Mouse (Mus musculus) embryonic facial prominence, embryonic 14.5 days (tissue): Measurements from ENCODE around the gene Gadd45gip1. TPM values are rescaled to one million over a fixed set of nuclear protein-coding genes. Genes with fewer than 3 reads are reported as not detected.

ENCODE experiments used
- ATAC-seq: fragments of 200-750 bp; cut with Nextera tagmentation; 2 replicates; pipeline ENCODE4 v1.8.0; 2017; ENCODE audit warnings: low read depth, moderate number of reproducible peaks, moderate TSS enrichment
- DNase-seq: peaks from one replicate; pipeline ENCODE4 v3.0.0-alpha.2; 2015; ENCODE audit warnings: low spot score
- H3K27ac ChIP-seq: fragments of 300-500 bp; sonication (generic); replicated peaks from 2 replicates; pipeline ENCODE4 v1.5.1; 2014; ENCODE audit warnings: low read depth, mild to moderate bottlenecking, low read length, moderate library complexity
- H3K27me3 ChIP-seq: fragments of 300-500 bp; sonication (generic); replicated peaks from 2 replicates; pipeline ENCODE4 v1.6.1; 2014; ENCODE audit warnings: low read length; ENCODE audit not compliant: control insufficient read depth, insufficient read depth
- H3K36me3 ChIP-seq: fragments of 300-500 bp; sonication (generic); 2 replicates; pipeline ENCODE4 v1.6.1; 2014; ENCODE audit warnings: low read length, mixed read lengths; ENCODE audit not compliant: control insufficient read depth, insufficient read depth
- H3K4me1 ChIP-seq: fragments of 300-500 bp; sonication (generic); 2 replicates; pipeline ENCODE4 v1.6.1; 2014; ENCODE audit warnings: antibody characterized with exemption, low read length; ENCODE audit not compliant: control insufficient read depth, insufficient read depth
- H3K4me2 ChIP-seq: fragments of 300-500 bp; sonication (generic); 2 replicates; pipeline ENCODE4 v1.6.1; 2014; ENCODE audit warnings: low read depth, mild to moderate bottlenecking, low read length, moderate library complexity, mixed read lengths
- H3K4me3 ChIP-seq: fragments of 300-500 bp; sonication (generic); 2 replicates; pipeline ENCODE4 v1.5.1; 2014; ENCODE audit warnings: low read depth, mild to moderate bottlenecking, low read length
- H3K9ac ChIP-seq: fragments of 300-500 bp; sonication (generic); 2 replicates; pipeline ENCODE4 v1.6.1; 2014; ENCODE audit warnings: low read depth, mild to moderate bottlenecking, low read length, moderate library complexity, mixed read lengths
- H3K9me3 ChIP-seq: fragments of 300-500 bp; sonication (generic); 2 replicates; pipeline ENCODE4 v1.6.1; 2016; ENCODE audit warnings: low read length; ENCODE audit not compliant: control insufficient read depth
- WGBS: fragments of 180-500 bp; shearing (Covaris S2); extraction: QIAGEN DNeasy Blood & Tissue Kit; methylation state at CpG from one replicate; pipeline ENCODE4 v1.1.7; 2014; 5-methylcytosine and 5-hydroxymethylcytosine counted together
- polyA plus RNA-seq: library from polyadenylated mRNA; unstranded; fragments of >200 nt; fragmentation: Nextera tagmentation; extraction: Ambion mirVana; gene quantifications from 2 replicates; pipeline ENCODE4 v1.2.1, GENCODE M21; 2014

The Gadd45gip1 gene
- polyA plus RNA-seq = 41.3 and 41.5 TPM in 2 replicates

DNA sequence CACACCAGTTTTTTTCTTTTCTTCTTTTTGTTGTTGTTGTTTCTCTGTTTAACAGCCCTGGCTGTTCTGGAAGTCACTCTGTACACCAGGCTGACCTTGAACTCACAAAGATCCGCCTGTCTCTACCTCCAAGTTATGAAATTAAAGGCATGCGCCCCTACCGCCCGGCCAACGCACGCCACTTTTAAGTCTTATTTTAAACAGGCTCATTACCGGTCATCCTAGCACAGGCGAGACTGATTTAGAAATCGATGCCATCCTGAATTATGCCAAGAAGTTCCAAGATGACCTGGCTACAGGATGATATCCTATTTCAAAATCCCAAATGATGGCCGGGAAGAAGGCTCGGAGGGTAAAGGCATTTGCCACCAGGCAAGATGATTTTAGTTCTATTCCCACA is at the start of gene Gadd45gip1:
Gene Gadd45gip1, plus strand, starts transcription at position 33 of the 400 bp plus-strand sequence.
- Histone ChIP-seq H3K4me3 (peak within 1 kb of the TSS; percentile 85), H3K9me3 (no peaks in the 10 kb centered on the region), H3K27ac (peak within 1 kb of the TSS; percentile 91), H3K36me3 (peaks cover 30% of the 10 kb centered on the region), H3K4me2 (peak within 1 kb of the TSS; percentile 61), H3K27me3 (no peaks in the 10 kb centered on the region), H3K4me1 (peaks cover 5% of the 10 kb centered on the region; the same call in 1 of the 2 replicates), H3K9ac (peak within 1 kb of the TSS; percentile 95)
- 74% methylated on average over 11 of the region's 11 CpGs for WGBS
- DNase-seq (no peak), ATAC-seq (no peak)

DNA sequence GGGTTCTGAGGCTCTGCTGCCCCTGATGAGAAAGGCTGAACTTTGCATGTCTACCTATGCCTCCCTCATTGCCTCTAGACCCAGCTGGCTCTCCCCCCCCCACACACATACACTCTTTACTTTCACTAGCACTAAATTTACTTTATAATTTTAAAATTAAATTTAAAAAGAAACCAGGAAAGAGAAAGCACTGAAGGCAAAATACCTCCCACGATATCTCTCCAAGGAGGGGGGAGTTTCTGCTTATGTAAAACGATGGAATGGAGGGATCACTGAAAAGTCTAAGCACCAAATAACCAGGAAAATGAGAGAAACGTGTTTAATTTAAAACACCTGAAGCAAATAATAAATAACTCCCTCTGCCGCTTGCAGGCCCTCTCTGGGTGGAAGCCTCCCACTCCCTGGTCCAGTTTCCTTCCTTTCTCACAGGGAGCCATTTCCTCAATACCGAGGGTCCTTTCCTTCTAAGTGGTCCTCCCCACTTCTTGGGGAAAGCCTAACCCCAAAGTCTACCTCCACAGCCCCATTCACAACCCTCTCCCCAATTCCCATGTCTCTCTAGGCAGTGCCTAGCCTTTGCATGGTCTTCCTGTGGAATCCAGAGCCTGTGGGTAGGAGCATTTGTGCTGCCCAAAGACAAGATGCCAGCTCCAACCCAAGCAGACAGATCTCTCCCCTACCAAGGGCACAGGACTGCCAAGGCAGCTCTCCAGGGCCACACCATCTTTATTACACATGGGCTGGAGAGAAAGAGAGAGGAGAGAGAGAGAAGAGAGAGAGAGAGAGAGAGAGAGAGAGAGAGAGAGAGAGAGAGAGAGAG is 49.4 kb upstream of the Gadd45gip1 start:
- H3K4me2 ChIP-seq = no peak overlapping the region
- H3K27me3 ChIP-seq = peaks cover 68% of the 10 kb centered on the region
- H3K9ac ChIP-seq = no peak overlapping the region
- ATAC-seq (no peak), DNase-seq (no peak)
- no peak overlapping the region for H3K4me3 ChIP-seq
- WGBS = 28% methylated on average over 5 of the region's 5 CpGs
- no peaks in the 10 kb centered on the region for H3K36me3 ChIP-seq
- H3K27ac ChIP-seq = peak overlapping the region; percentile 67
- H3K4me1 ChIP-seq = peaks cover 89% of the 10 kb centered on the region
- no peaks in the 10 kb centered on the region for H3K9me3 ChIP-seq

DNA sequence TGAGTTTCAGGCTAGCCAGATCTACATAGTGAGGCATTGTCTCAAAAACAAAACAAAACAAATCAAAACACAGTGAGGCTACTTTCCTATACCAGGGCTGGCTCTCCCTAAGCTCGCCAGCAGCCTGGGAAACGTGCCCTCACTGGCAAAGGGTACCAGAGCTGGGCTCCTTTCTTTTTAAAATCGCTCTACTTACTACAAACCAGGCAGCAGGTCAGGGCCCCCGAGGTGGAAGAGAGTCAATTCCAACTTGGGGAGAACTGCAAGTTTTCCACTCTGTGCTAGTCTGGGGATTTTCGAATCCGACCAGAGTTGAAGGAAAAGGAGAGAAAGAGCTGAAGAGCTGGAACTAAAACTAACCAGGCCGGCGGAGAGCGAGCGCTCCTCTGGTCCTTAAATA is 48.6 kb upstream of the Gadd45gip1 start:
- WGBS = 49% methylated on average over 10 of the region's 10 CpGs
- Histone ChIP-seq H3K27ac (0 out of 2 replicates have a peak overlapping the region, but pooled peaks have one; percentile 5), H3K9ac (no peak overlapping the region), H3K27me3 (peaks cover 68% of the 10 kb centered on the region), H3K4me2 (no peak overlapping the region), H3K4me3 (no peak overlapping the region), H3K4me1 (peaks cover 90% of the 10 kb centered on the region), H3K9me3 (no peaks in the 10 kb centered on the region), H3K36me3 (no peaks in the 10 kb centered on the region)
- no peak for DNase-seq
- ATAC-seq = no peak

DNA sequence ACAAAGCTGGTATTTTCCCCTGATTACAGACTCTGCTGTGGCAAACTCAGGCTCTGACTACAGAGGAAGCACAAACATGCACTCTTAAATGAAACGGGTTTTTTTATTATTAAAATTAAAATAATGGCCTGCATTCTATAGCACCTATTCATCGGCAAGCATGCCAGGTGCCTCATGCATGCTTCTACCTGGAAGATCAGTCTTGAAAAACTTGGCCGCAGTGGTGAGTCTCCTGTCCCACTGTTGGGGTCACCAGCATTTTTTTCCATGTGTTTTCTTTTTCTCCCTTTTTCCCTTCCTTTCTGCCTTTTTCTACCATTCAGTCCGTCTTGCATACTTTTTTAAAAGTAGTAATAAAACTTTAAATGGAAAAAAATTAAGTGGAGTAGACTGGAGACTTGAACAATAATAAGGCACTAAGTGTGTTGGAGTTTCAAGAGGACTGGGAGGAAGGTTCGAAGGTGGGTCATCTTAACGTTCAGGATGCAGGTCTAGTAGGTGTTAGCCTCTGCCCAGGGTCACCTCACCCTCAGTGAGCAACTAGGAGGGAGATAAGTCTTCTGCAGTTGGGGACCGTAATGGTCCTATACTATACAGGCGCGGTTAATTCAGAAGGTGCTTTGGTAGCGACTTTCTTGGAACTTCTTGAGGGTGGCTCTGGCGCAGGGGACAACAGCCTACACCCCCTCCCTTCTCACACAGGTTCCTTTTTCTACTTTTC is 48.0 kb upstream of the Gadd45gip1 start:
- DNase-seq (no peak), ATAC-seq (no peak)
- Histone ChIP-seq H3K9ac (no peak overlapping the region), H3K36me3 (no peaks in the 10 kb centered on the region), H3K27ac (no peak overlapping the region), H3K4me3 (no peak overlapping the region), H3K4me2 (no peak overlapping the region), H3K27me3 (peaks cover 70% of the 10 kb centered on the region), H3K4me1 (peaks cover 95% of the 10 kb centered on the region), H3K9me3 (no peaks in the 10 kb centered on the region)
- 38% methylated on average over 11 of the region's 11 CpGs for WGBS

DNA sequence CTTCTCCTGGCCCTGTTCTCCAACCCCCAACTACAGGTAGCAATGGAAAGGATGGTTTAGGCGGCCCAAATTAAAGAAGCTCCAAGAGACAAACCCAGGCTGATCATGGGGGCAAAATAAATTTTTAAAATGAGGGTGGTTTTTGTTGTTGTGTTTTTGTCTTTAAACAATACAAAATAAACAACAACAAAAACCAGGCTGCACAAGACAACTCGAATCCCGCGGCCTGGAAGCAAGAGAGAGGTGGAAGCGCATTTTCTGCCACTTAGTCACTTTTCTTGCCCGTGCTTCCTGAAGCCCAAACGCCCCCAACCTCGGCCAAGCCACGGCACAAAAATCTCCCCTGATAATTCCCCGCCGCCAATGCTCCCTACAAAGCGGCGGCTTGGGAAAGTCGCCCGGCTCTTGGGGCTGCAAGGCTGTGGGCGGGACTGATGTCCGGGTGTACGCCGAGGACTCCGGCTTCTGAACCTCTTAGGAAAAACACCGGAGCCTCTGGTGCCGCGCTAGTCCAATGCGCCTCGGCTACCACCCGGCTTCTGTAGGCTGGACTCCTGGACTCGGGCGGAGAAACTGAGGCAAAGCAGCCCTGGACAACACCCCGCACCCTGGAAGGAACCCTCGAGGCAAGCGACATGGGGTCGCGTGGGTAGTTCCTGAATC is 47.3 kb upstream of the Gadd45gip1 start:
- no peak for ATAC-seq
- H3K27me3 ChIP-seq = peaks cover 63% of the 10 kb centered on the region
- 16% methylated on average over 27 of the region's 33 CpGs for WGBS
- no peak overlapping the region for H3K27ac ChIP-seq
- H3K4me3 ChIP-seq = peak overlapping the region; percentile 26
- no peaks in the 10 kb centered on the region for H3K36me3 ChIP-seq
- no peak for DNase-seq
- H3K4me2 ChIP-seq = peak overlapping the region; percentile 44
- H3K4me1 ChIP-seq = peaks cover 95% of the 10 kb centered on the region
- peak overlapping the region; percentile 40 for H3K9ac ChIP-seq
- H3K9me3 ChIP-seq = no peaks in the 10 kb centered on the region

GRCm38 (mm10) chr8:84784681-84785505 is 46.4 kb upstream of the Gadd45gip1 start:
- peak overlapping the region; percentile 26 for H3K4me3 ChIP-seq
- peaks cover 64% of the 10 kb centered on the region for H3K27me3 ChIP-seq
- WGBS = 11% methylated on average over 45 of the region's 48 CpGs
- H3K9me3 ChIP-seq = no peaks in the 10 kb centered on the region
- no peaks in the 10 kb centered on the region for H3K36me3 ChIP-seq
- ATAC-seq = no peak
- peak overlapping the region; percentile 44 for H3K4me2 ChIP-seq
- DNase-seq = no peak
- no peak overlapping the region for H3K27ac ChIP-seq
- H3K4me1 ChIP-seq = peaks cover 95% of the 10 kb centered on the region
- H3K9ac ChIP-seq = peak overlapping the region; percentile 40; the same call in 1 of the 2 replicates

- Histone ChIP-seq H3K9ac (no peak overlapping the region), H3K9me3 (no peaks in the 10 kb centered on the region), H3K4me1 (peaks cover 95% of the 10 kb centered on the region), H3K4me3 (peak overlapping the region; percentile 26; the same call in 1 of the 2 replicates), H3K27me3 (peaks cover 64% of the 10 kb centered on the region), H3K4me2 (peak overlapping the region; percentile 44; the same call in 1 of the 2 replicates), H3K27ac (no peak overlapping the region), H3K36me3 (no peaks in the 10 kb centered on the region)
- no peak for DNase-seq
- no peak for ATAC-seq
- 38% methylated on average over 11 of the region's 11 CpGs for WGBS
Observed at GRCm38 (mm10) chr8:84785506-84785755, 45.9 kb upstream of the Gadd45gip1 start.
